Mouse (Mus musculus) left cerebral cortex, adult 11 months (tissue): ENCODE measurements at regions not wholly inside any gene's neighbourhood (a gene's known extent, or its start where the extent isn't known, plus 50 kb on each side); places are given as distances from the start of the nearest gene placed in this dataset.

Experiments
- DNase-seq: peaks from one replicate; pipeline ENCODE4 v3.0.0; 2022; ENCODE audit warnings: low spot score

DNA sequence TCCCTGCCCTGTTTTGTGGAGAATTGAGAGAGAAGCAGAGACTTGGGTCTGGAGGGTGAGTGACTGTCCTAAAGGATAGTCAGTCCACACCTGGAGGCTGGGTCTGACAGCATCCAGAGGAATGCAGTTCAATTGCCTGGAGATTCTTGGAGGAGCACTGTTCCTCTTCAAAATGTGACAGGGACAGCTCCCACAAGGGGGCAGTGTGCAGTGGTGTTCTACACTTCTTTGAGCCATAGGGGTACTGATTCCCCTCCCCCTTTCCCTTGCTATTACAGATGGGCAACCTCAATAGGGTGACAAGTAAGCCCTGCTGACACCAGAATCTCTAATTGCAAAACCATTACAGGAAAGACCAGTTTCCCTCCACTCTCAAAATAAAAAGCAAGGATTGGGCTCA lies 63.7 kb upstream of the Gm773 start:
- no peak for DNase-seq

DNA sequence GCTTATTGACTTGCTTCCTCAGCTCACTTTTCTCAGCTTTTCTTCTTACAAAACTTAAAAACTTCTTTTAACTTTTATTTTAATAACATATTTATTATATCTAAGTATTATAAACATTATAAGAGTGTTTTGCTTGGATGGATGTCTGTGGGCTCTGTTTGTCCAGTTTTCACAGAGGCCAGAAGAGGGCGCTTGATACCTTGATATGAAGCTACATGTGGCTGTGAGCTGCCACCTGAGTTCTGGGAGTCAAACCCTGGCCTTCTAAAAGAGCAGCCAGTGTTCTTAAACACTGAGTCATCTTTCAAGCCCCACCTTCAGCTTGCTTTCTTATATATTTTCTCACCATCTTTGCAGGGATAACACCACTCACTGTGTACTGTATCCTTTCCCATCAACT lies 61.5 kb upstream of the Gm773 start:
- peak; percentile 7 for DNase-seq

DNA sequence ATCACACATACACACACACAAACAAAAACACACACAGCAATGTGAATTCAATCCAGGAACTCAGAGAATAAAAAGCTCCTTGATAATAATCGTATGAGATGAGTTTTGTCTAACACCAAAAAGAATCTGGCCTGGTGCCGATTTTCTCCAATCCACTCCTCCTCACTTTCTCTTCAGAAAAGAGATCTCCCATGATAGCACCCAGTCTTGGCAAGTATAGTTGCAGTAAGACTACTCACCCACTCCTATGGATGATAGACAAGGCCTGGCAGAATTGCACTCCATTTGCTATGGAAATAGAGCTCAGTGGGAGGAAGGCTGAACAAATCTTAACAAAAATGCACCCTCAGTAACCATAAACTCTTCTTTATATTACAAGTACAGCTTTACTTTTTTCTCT lies 57.0 kb upstream of the Gm773 start:
- DNase-seq: peak; percentile 10
